Mouse (Mus musculus) heart, embryonic 15.5 days (tissue): Measurements from ENCODE around the gene Icam1. TPM values are rescaled to one million over a fixed set of nuclear protein-coding genes. Genes with fewer than 3 reads are reported as not detected.
A peak's percentile ranks its signal among the peaks of the same experiment; 100 is the strongest.

Experiments used
- ATAC-seq: fragments of 200-750 bp; cut with Nextera tagmentation; replicated peaks from 2 replicates; pipeline ENCODE4 v1.8.0; 2017; ENCODE audit warnings: low read depth, moderate TSS enrichment; ENCODE audit not compliant: insufficient number of reproducible peaks, insufficient read depth, low FRiP score
- H3K27ac ChIP-seq: fragments of 300-500 bp; sonication (generic); 2 replicates; pipeline ENCODE4 v1.5.1; 2015; ENCODE audit warnings: mild to moderate bottlenecking, inconsistent platforms
- H3K27me3 ChIP-seq: fragments of 300-500 bp; sonication (generic); 2 replicates; pipeline ENCODE4 v1.6.1; 2015; ENCODE audit warnings: inconsistent platforms
- H3K36me3 ChIP-seq: fragments of 300-500 bp; sonication (generic); 2 replicates; pipeline ENCODE4 v1.6.1; 2015; ENCODE audit warnings: mild to moderate bottlenecking, inconsistent platforms
- H3K4me1 ChIP-seq: fragments of 300-500 bp; sonication (generic); replicated peaks from 2 replicates; pipeline ENCODE4 v1.6.1; 2015; ENCODE audit warnings: inconsistent platforms
- H3K4me2 ChIP-seq: fragments of 300-500 bp; sonication (generic); 2 replicates; pipeline ENCODE4 v1.6.1; 2015; ENCODE audit warnings: inconsistent platforms, mild to moderate bottlenecking, moderate library complexity
- H3K4me3 ChIP-seq: fragments of 300-500 bp; sonication (generic); 2 replicates; pipeline ENCODE4 v1.5.1; 2015; ENCODE audit warnings: mild to moderate bottlenecking, inconsistent platforms
- H3K9ac ChIP-seq: fragments of 300-500 bp; sonication (generic); 2 replicates; pipeline ENCODE4 v1.6.1; 2015; ENCODE audit warnings: mild to moderate bottlenecking, inconsistent platforms
- H3K9me3 ChIP-seq: fragments of 300-500 bp; sonication (generic); replicated peaks from 2 replicates; pipeline ENCODE4 v1.6.1; 2016; ENCODE audit warnings: inconsistent platforms
- WGBS: fragments of 180-500 bp; shearing (Covaris S2); methylation state at CpG from one replicate; pipeline ENCODE4 v1.1.7; 2015; ENCODE audit warnings: mixed read lengths; 5-methylcytosine and 5-hydroxymethylcytosine counted together
- polyA plus RNA-seq: library from polyadenylated mRNA; unstranded; fragments of >200 nt; fragmentation: Nextera tagmentation; extraction: Ambion mirVana; gene quantifications from 2 replicates; pipeline ENCODE4 v1.2.1, GENCODE M21; 2015

Icam1 gene
- polyA plus RNA-seq, 1 experiment from 2014 or later, result 13.2 TPM

DNA sequence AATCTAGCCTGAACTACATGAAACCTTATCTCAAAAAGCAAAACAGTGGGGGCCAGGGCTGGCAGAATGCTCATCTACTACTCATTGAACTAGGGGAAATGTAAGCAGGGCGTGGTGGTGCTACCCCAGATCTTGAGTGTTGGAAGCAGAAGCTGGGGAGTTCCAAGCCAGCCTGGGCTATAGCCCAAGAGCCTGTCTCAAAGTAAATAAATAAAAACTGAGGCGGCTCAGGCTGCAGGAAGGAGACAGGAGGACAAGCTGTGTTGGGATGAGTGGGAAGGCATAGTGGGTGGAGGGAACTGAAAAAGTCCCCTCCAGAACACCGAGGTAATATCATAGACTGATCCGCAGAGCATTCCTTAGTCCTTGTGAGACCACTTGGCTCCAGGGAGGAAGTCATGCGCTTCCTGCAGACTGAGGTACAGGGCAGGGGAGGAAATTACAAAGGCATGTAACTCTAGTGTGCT, 3.9 kb upstream of the Icam1 start:
- ATAC-seq, result peak; percentile 45; the same call in 1 of the 2 replicates
- no peak overlapping the region for H3K4me3 ChIP-seq
- no peaks in the 10 kb centered on the region for H3K9me3 ChIP-seq
- H3K27ac ChIP-seq, result peak overlapping the region; percentile 69
- H3K9ac ChIP-seq, result no peak overlapping the region
- peaks cover 24% of the 10 kb centered on the region for H3K4me1 ChIP-seq
- peaks cover 21% of the 10 kb centered on the region for H3K27me3 ChIP-seq
- peaks cover 21% of the 10 kb centered on the region for H3K36me3 ChIP-seq
- H3K4me2 ChIP-seq, result no peak overlapping the region
- WGBS, result 40% methylated on average over 5 of the region's 5 CpGs

DNA sequence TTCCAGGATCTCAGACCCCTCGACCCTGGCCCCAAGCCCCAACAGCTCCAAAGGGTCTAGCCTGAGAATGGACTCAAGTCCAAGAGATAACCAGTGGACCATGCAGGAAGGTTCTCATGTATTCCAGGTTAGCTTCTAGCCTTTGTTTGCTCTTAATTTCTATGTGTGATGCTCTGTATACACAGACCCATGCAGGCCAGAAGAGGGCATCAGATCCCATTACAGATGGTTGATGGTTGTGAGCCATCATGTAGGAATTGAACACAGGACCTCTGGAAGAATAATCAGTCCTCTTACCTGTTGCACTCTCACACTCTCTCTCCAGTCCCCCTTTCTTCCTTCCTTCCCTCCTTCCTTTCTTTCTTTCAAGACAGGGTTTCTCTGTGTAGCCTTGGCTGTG, 3.4 kb upstream of the Icam1 start:
- peaks cover 28% of the 10 kb centered on the region for H3K4me1 ChIP-seq
- no peak overlapping the region for H3K4me2 ChIP-seq
- peak overlapping the region; percentile 69 for H3K27ac ChIP-seq
- peaks cover 16% of the 10 kb centered on the region for H3K36me3 ChIP-seq
- ATAC-seq, result no peak
- peaks cover 25% of the 10 kb centered on the region for H3K27me3 ChIP-seq
- no peaks in the 10 kb centered on the region for H3K9me3 ChIP-seq
- H3K9ac ChIP-seq, result no peak overlapping the region
- no peak overlapping the region for H3K4me3 ChIP-seq
- 38% methylated on average over 1 of the region's 1 CpGs for WGBS

DNA sequence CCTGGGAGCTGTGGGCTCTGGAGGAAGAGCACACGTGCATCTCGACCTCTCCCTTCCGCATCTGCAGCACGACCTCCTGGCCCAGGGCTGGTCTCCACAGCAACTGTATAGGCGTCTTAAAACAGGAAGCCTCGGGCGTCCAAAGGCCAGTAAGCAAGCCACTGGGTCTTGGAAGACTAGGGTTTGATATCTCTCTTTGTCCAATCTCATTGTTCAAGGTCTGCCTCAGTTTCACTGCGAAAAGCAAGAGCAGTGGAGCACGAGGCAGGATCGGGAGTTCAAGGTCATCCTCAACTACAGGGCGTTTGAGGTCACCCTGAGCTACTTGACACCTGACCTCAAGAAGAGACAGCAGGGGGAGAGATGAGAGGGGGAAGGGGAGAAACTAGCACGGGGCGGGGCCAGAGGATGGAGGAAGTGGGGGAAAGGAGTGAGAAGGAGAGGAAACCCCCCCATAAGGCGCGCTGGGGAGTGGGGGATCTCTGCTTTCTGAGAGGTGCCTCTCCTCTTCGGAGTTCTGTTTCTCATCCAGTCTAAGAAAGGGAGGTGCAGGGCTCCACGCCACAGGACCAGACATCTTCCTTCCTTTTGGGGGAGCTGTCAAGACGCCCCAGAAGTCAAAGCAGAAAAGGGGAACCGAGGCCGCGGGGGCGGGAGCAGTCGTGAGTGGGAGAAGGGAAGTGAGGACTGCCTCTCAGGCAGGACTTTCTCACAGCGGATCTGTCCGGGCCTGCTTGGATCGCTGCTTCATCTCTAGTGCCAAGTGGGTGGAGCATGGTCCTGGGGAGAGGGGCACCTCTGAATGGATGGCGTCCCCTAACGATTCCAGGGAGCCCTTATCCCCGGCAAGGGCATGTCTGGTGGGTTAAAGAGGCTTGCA, 854 bp upstream of the Icam1 start:
- Histone ChIP-seq H3K9ac (peak overlapping the region; percentile 47), H3K27ac (peak overlapping the region; percentile 59), H3K4me3 (peak overlapping the region; percentile 53), H3K27me3 (peaks cover 39% of the 10 kb centered on the region), H3K4me1 (peaks cover 33% of the 10 kb centered on the region), H3K4me2 (peak overlapping the region; percentile 81), H3K36me3 (no peaks in the 10 kb centered on the region), H3K9me3 (no peaks in the 10 kb centered on the region)
- 4% methylated on average over 29 of the region's 29 CpGs for WGBS
- ATAC-seq, result peak; percentile 59

DNA sequence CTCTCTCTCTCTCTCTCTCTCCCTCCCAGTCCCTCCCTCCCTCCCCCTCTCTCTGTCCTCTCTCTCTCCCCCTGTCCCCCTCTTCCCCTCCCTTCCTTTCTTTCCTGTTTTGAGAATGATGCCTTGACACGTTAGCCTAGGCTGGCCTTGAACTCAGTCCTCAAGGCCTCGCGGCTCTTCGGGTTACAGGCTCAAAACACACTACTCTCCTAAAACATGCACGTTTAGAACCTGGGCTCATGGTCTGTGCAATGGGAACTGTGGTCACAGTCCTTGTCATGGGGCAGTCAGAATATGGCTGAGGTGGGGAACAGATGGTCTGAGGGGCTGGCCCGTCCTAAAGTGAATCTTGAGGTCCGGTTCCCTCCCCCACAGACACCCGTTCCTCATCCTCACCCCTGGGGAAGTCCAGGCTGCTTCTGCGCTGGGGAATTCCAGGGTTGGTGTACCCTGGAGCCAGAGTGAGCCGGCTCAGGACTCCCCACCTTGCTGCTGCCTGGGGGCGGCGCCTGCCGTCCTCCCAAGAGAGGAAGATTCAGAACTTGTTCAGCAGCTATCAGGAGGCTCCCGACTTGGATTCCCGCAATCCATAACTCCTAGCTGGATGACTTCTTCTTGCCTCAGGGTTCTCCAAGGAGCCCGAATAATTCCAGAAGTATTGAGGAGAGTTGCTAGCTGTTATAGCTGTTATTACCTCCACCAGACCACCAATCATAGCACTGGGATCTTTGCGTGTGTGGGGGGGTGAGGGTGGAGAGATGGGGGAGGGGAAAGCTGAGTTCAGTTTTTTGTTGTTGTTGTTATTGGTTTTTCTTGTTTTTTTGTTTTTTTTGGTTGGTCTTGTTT, 769 bp downstream of the Icam1 start:
- no peak overlapping the region for H3K27ac ChIP-seq
- WGBS, result 3% methylated on average over 17 of the region's 17 CpGs

DNA sequence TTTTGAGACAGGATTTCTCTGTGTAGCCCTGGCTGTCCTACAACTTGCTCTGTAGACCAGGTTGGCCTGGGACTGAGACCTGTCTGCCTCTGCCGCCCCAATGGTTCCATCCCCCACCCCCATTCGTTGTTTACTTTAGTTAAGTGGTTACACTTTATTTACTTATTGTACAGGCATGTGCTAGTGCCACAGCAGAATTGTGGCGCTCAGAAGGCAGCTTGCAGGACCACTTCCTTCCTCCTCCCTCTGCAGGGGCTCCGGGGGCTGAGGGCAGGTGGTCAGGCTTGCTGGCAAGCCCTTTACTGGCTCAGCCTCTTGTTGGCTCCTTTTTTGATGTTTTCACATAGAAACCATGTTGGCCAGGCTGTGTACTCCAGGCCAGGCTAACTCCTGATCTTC, 1.4 kb downstream of the Icam1 start:
- H3K36me3 ChIP-seq, result no peaks in the 10 kb centered on the region
- H3K4me1 ChIP-seq, result peaks cover 31% of the 10 kb centered on the region
- ATAC-seq, result no peak
- WGBS, result 24% methylated on average over 4 of the region's 4 CpGs
- no peak overlapping the region for H3K27ac ChIP-seq
- H3K4me3 ChIP-seq, result peak overlapping the region; percentile 53
- H3K4me2 ChIP-seq, result peak overlapping the region; percentile 81
- peaks cover 39% of the 10 kb centered on the region for H3K27me3 ChIP-seq
- no peak overlapping the region for H3K9ac ChIP-seq
- no peaks in the 10 kb centered on the region for H3K9me3 ChIP-seq

More for the DNA sequence above, 769 bp downstream of the Icam1 start:
- no peak for ATAC-seq
- no peaks in the 10 kb centered on the region for H3K9me3 ChIP-seq
- peaks cover 31% of the 10 kb centered on the region for H3K4me1 ChIP-seq
- peak overlapping the region; percentile 53 for H3K4me3 ChIP-seq
- H3K27me3 ChIP-seq, result peaks cover 39% of the 10 kb centered on the region
- H3K4me2 ChIP-seq, result peak overlapping the region; percentile 81
- no peaks in the 10 kb centered on the region for H3K36me3 ChIP-seq
- H3K9ac ChIP-seq, result peak overlapping the region; percentile 47; the same call in 1 of the 2 replicates

DNA sequence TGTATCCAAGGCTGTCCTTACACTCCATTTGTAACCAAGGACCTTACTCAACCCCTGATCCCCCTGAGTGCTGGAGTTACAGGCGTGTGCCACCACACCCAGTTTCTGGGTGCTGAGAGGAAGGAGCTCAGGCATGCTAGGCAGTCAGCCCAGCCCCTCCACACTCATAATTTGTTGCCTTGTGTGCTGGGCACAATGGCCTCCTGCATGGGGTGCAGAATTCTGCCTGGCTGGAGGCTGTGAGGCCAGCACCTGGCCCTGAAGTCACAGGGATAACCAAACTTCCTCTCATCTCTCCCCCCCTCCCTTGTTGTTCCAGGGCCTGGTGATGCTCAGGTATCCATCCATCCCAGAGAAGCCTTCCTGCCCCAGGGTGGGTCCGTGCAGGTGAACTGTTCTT, 2.8 kb downstream of the Icam1 start:
- Histone ChIP-seq H3K27ac (no peak overlapping the region), H3K4me1 (peaks cover 29% of the 10 kb centered on the region), H3K9ac (no peak overlapping the region), H3K27me3 (peaks cover 39% of the 10 kb centered on the region), H3K4me3 (no peak overlapping the region), H3K4me2 (0 out of 2 replicates have a peak overlapping the region, but pooled peaks have one; percentile 2), H3K9me3 (no peaks in the 10 kb centered on the region), H3K36me3 (no peaks in the 10 kb centered on the region)
- ATAC-seq, result no peak
- WGBS, result 72% methylated on average over 2 of the region's 2 CpGs

DNA sequence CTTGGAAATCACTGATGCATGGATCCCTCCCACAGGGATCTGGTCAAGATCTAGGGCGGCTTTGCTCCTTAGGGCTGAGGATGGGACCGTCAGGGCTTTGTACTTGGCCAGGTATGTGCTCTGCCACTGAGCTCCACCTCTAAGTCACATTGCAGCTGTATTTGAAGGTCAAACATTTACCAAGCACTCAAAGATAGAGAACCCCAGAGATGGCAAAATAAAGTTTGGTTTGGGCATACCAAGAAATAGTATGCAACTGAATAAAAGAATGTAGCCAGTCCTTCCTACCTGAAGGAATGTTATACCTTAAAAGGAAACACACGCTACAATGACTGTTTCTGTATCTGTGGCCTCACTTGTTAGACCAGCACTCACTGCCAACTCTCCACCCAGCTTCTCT, 5.6 kb downstream of the Icam1 start:
- ATAC-seq, result no peak
- 72% methylated on average over 3 of the region's 3 CpGs for WGBS

DNA sequence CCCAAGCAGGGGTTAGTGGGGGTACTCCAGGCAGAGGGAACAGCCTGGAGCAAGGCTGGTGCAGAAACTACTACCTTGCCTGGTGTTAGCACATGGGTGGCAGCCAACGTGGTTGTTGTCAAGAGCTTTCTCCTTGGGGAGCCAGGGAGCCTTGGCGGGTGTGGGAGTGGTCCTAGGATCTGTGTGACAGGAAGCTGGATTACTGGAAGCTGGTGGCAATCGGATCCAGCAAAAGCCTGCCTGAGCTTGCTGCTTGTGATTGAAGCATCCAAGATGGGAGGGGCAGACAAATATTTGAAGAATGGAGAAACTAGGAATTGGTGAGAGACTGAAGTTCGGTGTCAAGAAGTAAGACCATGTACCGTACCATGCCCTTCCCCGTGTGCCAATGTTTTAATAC, 6.5 kb downstream of the Icam1 start:
- H3K9ac ChIP-seq, result no peak overlapping the region
- no peak overlapping the region for H3K4me3 ChIP-seq
- H3K9me3 ChIP-seq, result no peaks in the 10 kb centered on the region
- H3K27ac ChIP-seq, result peak overlapping the region; percentile 5; the same call in 1 of the 2 replicates
- H3K27me3 ChIP-seq, result peaks cover 25% of the 10 kb centered on the region
- ATAC-seq, result no peak
- H3K36me3 ChIP-seq, result no peaks in the 10 kb centered on the region
- no peak overlapping the region for H3K4me2 ChIP-seq
- WGBS, result 51% methylated on average over 6 of the region's 6 CpGs
- H3K4me1 ChIP-seq, result 0 out of 2 replicates have a peak, but pooled peaks cover 6% of the 10 kb centered on the region

More for the DNA sequence above, 5.6 kb downstream of the Icam1 start:
- no peaks in the 10 kb centered on the region for H3K9me3 ChIP-seq
- no peaks in the 10 kb centered on the region for H3K36me3 ChIP-seq
- H3K27ac ChIP-seq, result no peak overlapping the region
- no peak overlapping the region for H3K4me3 ChIP-seq
- 0 out of 2 replicates have a peak, but pooled peaks cover 14% of the 10 kb centered on the region for H3K4me1 ChIP-seq
- peaks cover 32% of the 10 kb centered on the region for H3K27me3 ChIP-seq
- no peak overlapping the region for H3K4me2 ChIP-seq
- no peak overlapping the region for H3K9ac ChIP-seq

DNA sequence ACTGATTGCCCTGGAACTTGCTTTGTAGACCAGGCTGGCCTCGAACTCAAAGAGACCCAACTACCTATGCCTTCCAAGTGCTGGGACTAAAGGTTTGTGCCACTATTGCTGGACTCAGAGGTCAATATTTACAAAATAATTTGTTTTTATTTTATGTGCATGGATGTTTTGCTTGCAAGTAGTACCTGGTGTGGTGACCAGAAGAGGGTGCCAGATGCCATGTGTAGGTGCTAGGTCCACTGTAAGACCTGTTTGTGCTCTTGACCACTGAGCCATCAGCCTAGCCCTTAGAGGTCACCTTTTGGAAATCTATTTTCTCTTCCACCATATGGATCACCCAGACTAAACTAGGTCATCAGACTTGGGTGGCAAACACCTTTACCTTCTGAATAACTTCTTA, 6.9 kb downstream of the Icam1 start:
- ATAC-seq, result no peak
- Histone ChIP-seq H3K27me3 (peaks cover 21% of the 10 kb centered on the region), H3K9me3 (no peaks in the 10 kb centered on the region), H3K36me3 (no peaks in the 10 kb centered on the region), H3K4me1 (0 out of 2 replicates have a peak, but pooled peaks cover 4% of the 10 kb centered on the region), H3K4me3 (no peak overlapping the region), H3K9ac (no peak overlapping the region), H3K4me2 (no peak overlapping the region), H3K27ac (no peak overlapping the region)
- WGBS, result 74% methylated on average over 1 of the region's 1 CpGs

DNA sequence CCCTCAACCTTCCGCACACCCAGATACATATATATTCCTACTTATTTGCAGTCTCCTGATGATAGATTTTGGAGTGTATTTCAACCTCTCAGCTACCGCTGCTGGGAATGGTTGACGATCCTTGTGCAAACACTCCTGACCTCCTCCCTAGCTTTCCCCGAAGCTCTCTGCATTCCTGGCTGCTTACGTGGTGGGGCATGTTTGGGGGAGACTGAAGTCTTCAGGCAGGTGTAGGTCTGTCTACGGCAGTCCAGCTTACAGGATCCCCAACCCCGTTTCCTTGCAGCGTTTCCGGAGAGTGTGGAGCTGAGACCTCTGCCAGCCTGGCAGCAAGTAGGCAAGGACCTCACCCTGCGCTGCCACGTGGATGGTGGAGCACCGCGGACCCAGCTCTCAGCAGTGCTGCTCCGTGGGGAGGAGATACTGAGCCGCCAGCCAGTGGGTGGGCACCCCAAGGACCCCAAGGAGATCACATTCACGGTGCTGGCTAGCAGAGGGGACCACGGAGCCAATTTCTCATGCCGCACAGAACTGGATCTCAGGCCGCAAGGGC, 9.5 kb downstream of the Icam1 start:
- 66% methylated on average over 19 of the region's 19 CpGs for WGBS
- ATAC-seq, result no peak
- peaks cover 15% of the 10 kb centered on the region for H3K4me1 ChIP-seq
- H3K4me2 ChIP-seq, result no peak overlapping the region
- peaks cover 11% of the 10 kb centered on the region for H3K27me3 ChIP-seq
- no peaks in the 10 kb centered on the region for H3K9me3 ChIP-seq
- no peak overlapping the region for H3K9ac ChIP-seq
- no peaks in the 10 kb centered on the region for H3K36me3 ChIP-seq
- no peak overlapping the region; the same call in 1 of the 2 replicates for H3K4me3 ChIP-seq
- 0 out of 2 replicates have a peak overlapping the region, but pooled peaks have one; percentile 33 for H3K27ac ChIP-seq

DNA sequence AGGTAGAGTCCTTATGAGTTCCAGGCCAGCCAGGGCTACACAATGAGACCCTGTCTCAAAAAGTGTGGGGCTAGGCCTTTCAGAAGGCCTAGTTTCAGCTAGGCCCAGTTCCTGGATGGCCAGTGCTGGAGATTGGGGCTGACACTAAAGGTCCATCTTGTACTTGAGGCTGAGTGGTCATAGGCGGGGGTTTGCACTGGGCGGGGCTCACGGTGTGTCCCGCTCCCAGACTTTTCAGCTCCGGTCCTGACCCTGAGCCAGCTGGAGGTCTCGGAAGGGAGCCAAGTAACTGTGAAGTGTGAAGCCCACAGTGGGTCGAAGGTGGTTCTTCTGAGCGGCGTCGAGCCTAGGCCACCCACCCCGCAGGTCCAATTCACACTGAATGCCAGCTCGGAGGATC, 11.1 kb downstream of the Icam1 start:
- Histone ChIP-seq H3K27ac (no peak overlapping the region), H3K36me3 (no peaks in the 10 kb centered on the region), H3K27me3 (peaks cover 16% of the 10 kb centered on the region), H3K4me2 (no peak overlapping the region), H3K4me1 (peaks cover 30% of the 10 kb centered on the region), H3K9ac (no peak overlapping the region), H3K9me3 (no peaks in the 10 kb centered on the region), H3K4me3 (no peak overlapping the region)
- ATAC-seq, result no peak
- 76% methylated on average over 12 of the region's 12 CpGs for WGBS
